Comparison of ENCODE assay signal across 9 mouse cellular contexts in the genomic region with DNA sequence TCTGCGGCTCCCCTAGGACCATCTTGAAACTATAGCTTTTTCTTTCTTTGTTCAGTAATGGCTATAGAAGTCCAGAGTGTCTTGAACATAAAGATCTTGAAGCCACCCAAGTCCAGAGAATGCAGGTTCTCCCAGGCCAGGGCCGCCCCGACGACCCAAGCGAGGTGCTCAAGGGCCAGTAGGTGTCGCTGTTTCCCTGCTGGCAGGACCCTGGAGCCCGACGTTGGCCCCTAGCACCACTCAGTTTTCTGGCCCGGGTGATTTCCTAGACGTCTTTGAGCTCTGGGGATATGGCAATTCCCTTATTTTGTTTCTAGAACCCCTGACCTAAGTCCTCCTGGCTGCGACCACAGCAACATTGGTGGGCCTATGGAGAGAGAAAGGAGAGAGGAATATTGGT.
DNase-seq lines count a peak whose midpoint lies in the region; ATAC-seq and TF ChIP-seq lines count a peak whose summit lies in the region.
"Had no signal": no experiment of that assay in that cellular context is flagged by ENCODE, and none has a peak within 500 bp of the region (broad histone marks: within the 10 kb centered on the region; RNA-seq: fewer than 3 reads in every experiment).

No protein-coding gene starts in this region.

- no peak for TF ChIP-seq POLR2A in lung, adult 2 months (IDR thresholded peaks at IDR 0.05; ENCODE audit: borderline replicate concordance, extremely low read depth, low read depth, low read length)

- DNase-seq in lung, adult 2 months: no peak
- DNase-seq in lung, adult 18-20 months: no peak
- DNase-seq in adrenal gland, postnatal 25 days: peak; percentile 62
- peak; percentile 85 for DNase-seq in embryonic facial prominence, embryonic 10.5 days (ENCODE audit: low spot score)
- peak; percentile 21 for DNase-seq in lung, postnatal 0 days (ENCODE audit: low spot score)
- peak; percentile 83 for DNase-seq in retina, postnatal 7 days (ENCODE audit: low read depth, low spot score)
- DNase-seq in gastrocnemius, postnatal 36 days: no peak

- H3K36me3 ChIP-seq in embryonic facial prominence, embryonic 10.5 days (replicated peaks): no peaks in the 10 kb centered on the region
- H3K36me3 ChIP-seq in intestine, embryonic 15.5 days: no peaks in the 10 kb centered on the region
- no peaks in the 10 kb centered on the region for H3K36me3 ChIP-seq in lung, postnatal 0 days (ENCODE audit: insufficient read depth, low read length)

- TF ChIP-seq CTCF in lung, adult 2 months (IDR thresholded peaks at IDR 0.05; ENCODE audit: insufficient read depth, low read length): peak; percentile 30
- TF ChIP-seq CTCF in lung, postnatal 0 days (IDR thresholded peaks at IDR 0.05): peak; percentile 75

- intact Hi-C loops in gastrocnemius, postnatal 36 days (cut with DNase I): no loop called here

- H3K9me3 ChIP-seq in embryonic facial prominence, embryonic 10.5 days: no peaks in the 10 kb centered on the region
- H3K9me3 ChIP-seq in intestine, embryonic 15.5 days: no peaks in the 10 kb centered on the region
- H3K9me3 ChIP-seq in lung, postnatal 0 days (ENCODE audit: low read length): no peaks in the 10 kb centered on the region
- H3K9me3 ChIP-seq: megakaryocyte, embryonic 14.5 days had no signal

- H3K9ac ChIP-seq in intestine, embryonic 15.5 days: no peak overlapping the region
- H3K9ac ChIP-seq in lung, postnatal 0 days (replicated peaks; ENCODE audit: low read depth): no peak overlapping the region

- H3K4me3 ChIP-seq in lung, adult 2 months (replicated peaks; ENCODE audit: extremely low read depth, low read depth, low read length): no peak overlapping the region
- H3K4me3 ChIP-seq in embryonic facial prominence, embryonic 10.5 days: peak overlapping the region; percentile 35
- H3K4me3 ChIP-seq in intestine, embryonic 15.5 days (replicated peaks): no peak overlapping the region
- H3K4me3 ChIP-seq in lung, postnatal 0 days (ENCODE audit: low read depth, low read length): no peak overlapping the region
- H3K4me3 ChIP-seq: megakaryocyte, embryonic 14.5 days had no signal

- peaks cover 100% of the 10 kb centered on the region for H3K27me3 ChIP-seq in embryonic facial prominence, embryonic 10.5 days (replicated peaks; ENCODE audit: low read depth, poor library complexity, severe bottlenecking)
- H3K27me3 ChIP-seq in intestine, embryonic 15.5 days (replicated peaks): peaks cover 78% of the 10 kb centered on the region
- peaks cover 87% of the 10 kb centered on the region for H3K27me3 ChIP-seq in lung, postnatal 0 days (replicated peaks; ENCODE audit: insufficient read depth, low read length)

- WGBS in lung, adult 2 months: under 1% methylated on average over 11 of the region's 11 CpGs
- under 1% methylated on average over 11 of the region's 11 CpGs for WGBS in embryonic facial prominence, embryonic 10.5 days
- WGBS in intestine, embryonic 15.5 days: 1% methylated on average over 11 of the region's 11 CpGs
- WGBS in lung, postnatal 0 days: 2% methylated on average over 11 of the region's 11 CpGs

- peak; percentile 56 for ATAC-seq in intestine, embryonic 15.5 days
- ATAC-seq in lung, postnatal 0 days: peak; percentile 53; the same call in 1 of the 2 replicates

- no peak overlapping the region; the same call in 1 of the 2 replicates for H3K27ac ChIP-seq in embryonic facial prominence, embryonic 10.5 days (replicated peaks)
- H3K27ac ChIP-seq in intestine, embryonic 15.5 days: no peak overlapping the region
- no peak overlapping the region for H3K27ac ChIP-seq in lung, postnatal 0 days (ENCODE audit: low read length)

- H3K4me1 ChIP-seq in lung, adult 2 months (ENCODE audit: control insufficient read depth, insufficient read depth, low read length): peaks cover 3% of the 10 kb centered on the region; the same call in 1 of the 2 replicates
- H3K4me1 ChIP-seq in embryonic facial prominence, embryonic 10.5 days: peaks cover 19% of the 10 kb centered on the region
- peaks cover 2% of the 10 kb centered on the region; the same call in 1 of the 2 replicates for H3K4me1 ChIP-seq in intestine, embryonic 15.5 days (replicated peaks)
- 0 out of 2 replicates have a peak, but pooled peaks cover 2% of the 10 kb centered on the region for H3K4me1 ChIP-seq in lung, postnatal 0 days (ENCODE audit: insufficient read depth, low read depth, low read length)

- no peak overlapping the region for H3K4me2 ChIP-seq in intestine, embryonic 15.5 days (replicated peaks)
- no peak overlapping the region for H3K4me2 ChIP-seq in lung, postnatal 0 days (replicated peaks; ENCODE audit: low read depth, low read length)

- TF ChIP-seq EP300 in lung, postnatal 0 days (IDR thresholded peaks at IDR 0.05): no peak

Comparison
In these comparisons a context has a peak if more than half of its experiments do, and no peak if none do; other contexts are left out.
1. DNase-seq: peak in adrenal gland, postnatal 25 days (single experiment), embryonic facial prominence, embryonic 10.5 days (single experiment), lung, postnatal 0 days (single experiment) and retina, postnatal 7 days (single experiment); none in lung, adult 2 months (single experiment), lung, adult 18-20 months (0 of 2) and gastrocnemius, postnatal 36 days (0 of 2).